ENCODE assay signal across 26 mouse cellular contexts in genomic region chr9:79500253-79500652, GRCm38 (mm10).
DNase-seq lines count a peak whose midpoint lies in the region; ATAC-seq lines count a peak whose summit lies in the region.
"Had no signal": no experiment of that assay in that cellular context is flagged by ENCODE, and none has a peak within 500 bp of the region (broad histone marks: within the 10 kb centered on the region; RNA-seq: fewer than 3 reads in every experiment).

No protein-coding gene starts in this region.

- no peak overlapping the region for H3K9ac ChIP-seq in limb, embryonic 15.5 days
- no peak overlapping the region for H3K9ac ChIP-seq in forebrain, embryonic 16.5 days (replicated peaks; ENCODE audit: low read depth, low read length)
- H3K9ac ChIP-seq: forebrain, embryonic 13.5 days; forebrain, postnatal 0 days; hindbrain, embryonic 12.5 days; hindbrain, embryonic 15.5 days had no signal

- H3K9me3 ChIP-seq in limb, embryonic 15.5 days = no peaks in the 10 kb centered on the region
- H3K9me3 ChIP-seq in limb, embryonic 10.5 days (replicated peaks) = no peaks in the 10 kb centered on the region
- no peaks in the 10 kb centered on the region for H3K9me3 ChIP-seq in forebrain, embryonic 16.5 days (ENCODE audit: control insufficient read depth, low read length)
- H3K9me3 ChIP-seq: forebrain, embryonic 10.5 days; forebrain, embryonic 13.5 days; G1E; hindbrain, embryonic 12.5 days; hindbrain, embryonic 15.5 days had no signal

- DNase-seq in limb, embryonic 10.5 days (ENCODE audit: low spot score) = no peak
- peak; percentile 16 for DNase-seq in induced T-regulatory cell, adult 2 months (ENCODE audit: low read depth)
- no peak for DNase-seq in liver
- DNase-seq: adrenal gland, adult 2 months; adrenal gland, postnatal 14 days; B cell, adult 2 months; cerebellum, adult 11-12 months; cerebellum, adult 8-10 months; cerebellum, postnatal 36 days; embryo, embryonic 11 days; forebrain, postnatal 0 days; gastrocnemius, postnatal 10 days; gastrocnemius, postnatal 36 days; kidney, adult 18-20 months had no signal

- 48% methylated on average over 2 of the region's 2 CpGs for WGBS in limb, embryonic 15.5 days
- 66% methylated on average over 2 of the region's 2 CpGs for WGBS in limb, embryonic 10.5 days
- 70% methylated on average over 2 of the region's 2 CpGs for WGBS in forebrain, embryonic 16.5 days

- peaks cover 3% of the 10 kb centered on the region; the same call in 1 of the 2 replicates for H3K4me1 ChIP-seq in limb, embryonic 15.5 days
- no peaks in the 10 kb centered on the region for H3K4me1 ChIP-seq in limb, embryonic 10.5 days
- H3K4me1 ChIP-seq in forebrain, embryonic 16.5 days (replicated peaks; ENCODE audit: control insufficient read depth, insufficient read depth, low read length) = no peaks in the 10 kb centered on the region
- H3K4me1 ChIP-seq: forebrain, embryonic 10.5 days; forebrain, embryonic 13.5 days; hindbrain, embryonic 12.5 days; hindbrain, embryonic 15.5 days had no signal

- H3K27ac ChIP-seq in limb, embryonic 15.5 days = peak overlapping the region; percentile 51; the same call in 1 of the 2 replicates
- no peak overlapping the region for H3K27ac ChIP-seq in limb, embryonic 10.5 days
- H3K27ac ChIP-seq in forebrain, embryonic 16.5 days (ENCODE audit: low read length) = no peak overlapping the region
- H3K27ac ChIP-seq: forebrain, embryonic 10.5 days; forebrain, embryonic 13.5 days; hindbrain, embryonic 12.5 days; hindbrain, embryonic 15.5 days had no signal

- H3K27me3 ChIP-seq in limb, embryonic 15.5 days = no peaks in the 10 kb centered on the region
- H3K27me3 ChIP-seq in limb, embryonic 10.5 days (ENCODE audit: low read depth, poor library complexity, severe bottlenecking) = no peaks in the 10 kb centered on the region
- no peaks in the 10 kb centered on the region for H3K27me3 ChIP-seq in forebrain, embryonic 16.5 days (replicated peaks; ENCODE audit: control insufficient read depth, insufficient read depth, low read length)
- H3K27me3 ChIP-seq: forebrain, embryonic 13.5 days; hindbrain, embryonic 12.5 days; hindbrain, embryonic 15.5 days; Patski had no signal

- no peak overlapping the region for H3K4me2 ChIP-seq in limb, embryonic 15.5 days
- H3K4me2 ChIP-seq in forebrain, embryonic 16.5 days (ENCODE audit: low read length) = no peak overlapping the region
- H3K4me2 ChIP-seq: forebrain, embryonic 13.5 days; heart, embryonic 11.5 days; hindbrain, embryonic 12.5 days; hindbrain, embryonic 15.5 days had no signal

- ATAC-seq in limb, embryonic 15.5 days (ENCODE audit: insufficient number of reproducible peaks, low FRiP score, low TSS enrichment, low read depth) = no peak
- peak; percentile 61 for ATAC-seq in activated CD4-positive, CD25-positive, alpha-beta regulatory T cell, adult 4 months
- ATAC-seq in frontal cortex, adult (ENCODE audit: low TSS enrichment) = no peak
- ATAC-seq in forebrain, embryonic 16.5 days = no peak
- ATAC-seq: forebrain, embryonic 13.5 days; forebrain, postnatal 0 days; intestine, embryonic 16.5 days; Patski had no signal

- no peak overlapping the region for H3K4me3 ChIP-seq in limb, embryonic 15.5 days
- H3K4me3 ChIP-seq in limb, embryonic 10.5 days = no peak overlapping the region
- no peak overlapping the region for H3K4me3 ChIP-seq in forebrain, embryonic 16.5 days (replicated peaks; ENCODE audit: low read length)
- H3K4me3 ChIP-seq: forebrain, embryonic 10.5 days; forebrain, embryonic 13.5 days; hindbrain, embryonic 12.5 days; hindbrain, embryonic 15.5 days had no signal

- no peaks in the 10 kb centered on the region for H3K36me3 ChIP-seq in limb, embryonic 15.5 days
- H3K36me3 ChIP-seq in limb, embryonic 10.5 days = no peaks in the 10 kb centered on the region
- no peaks in the 10 kb centered on the region for H3K36me3 ChIP-seq in forebrain, embryonic 16.5 days (ENCODE audit: control insufficient read depth, insufficient read depth)
- H3K36me3 ChIP-seq: forebrain, embryonic 10.5 days; G1E; hindbrain, embryonic 12.5 days; hindbrain, embryonic 15.5 days had no signal
